Mouse (Mus musculus) megakaryocyte, embryonic 14.5 days (primary cell): Measurements from ENCODE around the gene Runx3.

Experiments used
- FLI1 ChIP-seq: IDR thresholded peaks from 2 replicates; pipeline ENCODE4 v1.6.1; 2012; ENCODE audit warnings: low read length, inconsistent platforms, mixed read lengths
- GATA1 ChIP-seq: IDR thresholded peaks from 3 replicates; pipeline ENCODE4 v1.6.1; 2012; ENCODE audit warnings: mixed read lengths, low read length, inconsistent platforms, borderline replicate concordance

DNA sequence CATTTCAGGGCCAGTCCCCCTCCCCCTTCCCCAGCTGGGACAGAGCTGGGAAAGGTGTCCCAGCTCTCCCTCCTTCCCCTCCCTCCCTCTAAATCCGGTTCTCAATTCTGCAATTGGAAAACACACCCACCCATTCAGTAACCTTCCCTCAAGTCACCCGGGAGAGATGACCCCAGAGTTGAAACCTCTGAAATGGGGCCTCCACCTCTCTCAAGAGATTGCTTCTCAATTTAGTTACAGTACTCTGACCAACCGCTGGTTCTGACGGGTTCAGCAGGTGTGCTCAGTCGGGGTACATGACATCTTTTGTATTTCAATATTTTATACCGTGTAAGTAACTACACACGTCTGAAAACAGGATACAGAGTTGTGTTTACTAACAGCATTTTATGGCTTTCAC is 28.2 kb downstream of the Runx3 start:
- TF ChIP-seq GATA1 = no peak
- TF ChIP-seq FLI1 = no peak
